Mouse (Mus musculus) forebrain, postnatal 0 days (tissue): Measurements from ENCODE around the gene Fbxw11. TPM values are rescaled to one million over a fixed set of nuclear protein-coding genes. Genes with fewer than 3 reads are reported as not detected.

Source experiments
- ATAC-seq: fragments of 200-750 bp; cut with Nextera tagmentation; 2 replicates; pipeline ENCODE4 v1.8.0; 2017; ENCODE audit warnings: mild to moderate bottlenecking, moderate library complexity
- DNase-seq: peaks from one replicate; pipeline ENCODE4 v3.0.0-alpha.2; 2015
- H3K27ac ChIP-seq: fragments of 300-500 bp; sonication (generic); 2 replicates; pipeline ENCODE4 v1.5.1; 2014; ENCODE audit warnings: low read depth, mild to moderate bottlenecking, antibody characterized with exemption, low read length, moderate library complexity, mixed read lengths
- H3K27me3 ChIP-seq: fragments of 300-500 bp; sonication (generic); 2 replicates; pipeline ENCODE4 v1.6.1; 2014; ENCODE audit warnings: mild to moderate bottlenecking, low read length, mixed read lengths; ENCODE audit not compliant: insufficient read depth
- H3K36me3 ChIP-seq: fragments of 300-500 bp; sonication (generic); 2 replicates; pipeline ENCODE4 v1.6.1; 2014; ENCODE audit warnings: mild to moderate bottlenecking, moderate library complexity; ENCODE audit not compliant: insufficient read depth
- H3K4me1 ChIP-seq: fragments of 300-500 bp; sonication (generic); 2 replicates; pipeline ENCODE4 v1.6.1; 2014; ENCODE audit warnings: antibody characterized with exemption; ENCODE audit not compliant: insufficient read depth
- H3K4me2 ChIP-seq: fragments of 300-500 bp; sonication (generic); 2 replicates; pipeline ENCODE4 v1.6.1; 2014; ENCODE audit warnings: low read depth, mild to moderate bottlenecking, moderate library complexity
- H3K4me3 ChIP-seq: fragments of 300-500 bp; sonication (generic); 2 replicates; pipeline ENCODE4 v1.5.1; 2014; ENCODE audit warnings: low read depth, low read length, mixed read lengths
- H3K9ac ChIP-seq: fragments of 300-500 bp; sonication (generic); 2 replicates; pipeline ENCODE4 v1.6.1; 2014; ENCODE audit warnings: mild to moderate bottlenecking
- H3K9me3 ChIP-seq: fragments of 300-500 bp; sonication (generic); 2 replicates; pipeline ENCODE4 v1.6.1; 2016; ENCODE audit warnings: low read length
- CTCF ChIP-seq: sonication (generic); IDR thresholded peaks from 2 replicates; pipeline ENCODE4 v1.5.1; 2016; ENCODE audit warnings: antibody characterized with exemption, control low read depth, low read depth
- WGBS: fragments of 180-500 bp; shearing (Covaris S2); extraction: QIAGEN DNeasy Blood & Tissue Kit; methylation state at CpG from one replicate; pipeline ENCODE4 v1.1.7; 2014; 5-methylcytosine and 5-hydroxymethylcytosine counted together
- polyA plus RNA-seq: library from polyadenylated mRNA; unstranded; fragments of >200 nt; fragmentation: Nextera tagmentation; extraction: Ambion mirVana; gene quantifications from 2 replicates; pipeline ENCODE4 v1.2.1, GENCODE M21; 2015
- total RNA-seq: library from RNA; depleted of rRNA; stranded (reverse); fragments of >200 nt; gene quantifications from 2 replicates; pipeline ENCODE4 v1.2.3, GENCODE M21; 2014

The Fbxw11 gene
- total and polyA plus RNA-seq, 2 experiments from 2014 or later, result 110 to 161 TPM

GRCm38 (mm10) chr11:32623236-32623635 lies 19.3 kb upstream of the Fbxw11 start:
- 45% methylated on average over 5 of the region's 5 CpGs for WGBS
- no peak overlapping the region for H3K9ac ChIP-seq
- peak; percentile 47 for DNase-seq
- peak; percentile 64 for ATAC-seq
- no peaks in the 10 kb centered on the region for H3K4me1 ChIP-seq
- H3K4me3 ChIP-seq, result no peak overlapping the region
- H3K36me3 ChIP-seq, result no peaks in the 10 kb centered on the region
- H3K4me2 ChIP-seq, result no peak overlapping the region
- H3K27ac ChIP-seq, result no peak overlapping the region
- H3K27me3 ChIP-seq, result no peaks in the 10 kb centered on the region
- TF ChIP-seq CTCF, result no peak
- no peaks in the 10 kb centered on the region for H3K9me3 ChIP-seq

GRCm38 (mm10) chr11:32623912-32624311 lies 18.6 kb upstream of the Fbxw11 start:
- no peak overlapping the region for H3K27ac ChIP-seq
- H3K4me2 ChIP-seq, result no peak overlapping the region
- no peaks in the 10 kb centered on the region for H3K27me3 ChIP-seq
- H3K36me3 ChIP-seq, result no peaks in the 10 kb centered on the region
- no peak overlapping the region for H3K9ac ChIP-seq
- DNase-seq, result no peak
- H3K4me1 ChIP-seq, result no peaks in the 10 kb centered on the region
- no peak overlapping the region for H3K4me3 ChIP-seq
- 75% methylated on average over 6 of the region's 6 CpGs for WGBS
- ATAC-seq, result no peak
- H3K9me3 ChIP-seq, result no peaks in the 10 kb centered on the region
- no peak for TF ChIP-seq CTCF

DNA sequence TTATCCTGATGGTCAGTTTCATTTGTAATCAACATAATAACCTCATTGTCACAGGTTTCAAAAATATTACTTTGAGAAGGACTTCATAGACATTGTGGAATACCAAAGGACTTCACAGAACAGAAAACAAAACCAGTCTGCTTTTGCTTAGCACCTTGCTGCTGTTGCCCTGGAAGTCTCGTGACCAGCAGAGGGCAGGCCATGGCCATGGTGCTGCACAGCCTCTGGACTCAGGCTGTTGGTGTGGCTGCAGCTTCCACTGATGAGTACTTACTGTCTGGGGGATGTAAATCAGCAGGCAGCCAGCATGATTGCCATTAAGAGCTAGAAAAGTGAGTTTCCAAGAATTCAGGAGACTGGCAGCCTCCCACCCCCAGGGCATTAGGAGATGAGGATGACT lies 16.8 kb upstream of the Fbxw11 start:
- peak; percentile 61 for TF ChIP-seq CTCF
- 0 out of 2 replicates have a peak overlapping the region, but pooled peaks have one; percentile 15 for H3K27ac ChIP-seq
- WGBS, result 68% methylated on average over 1 of the region's 1 CpGs
- H3K4me1 ChIP-seq, result no peaks in the 10 kb centered on the region
- H3K9ac ChIP-seq, result no peak overlapping the region
- no peak for ATAC-seq
- peak; percentile 16 for DNase-seq
- H3K9me3 ChIP-seq, result no peaks in the 10 kb centered on the region
- H3K36me3 ChIP-seq, result no peaks in the 10 kb centered on the region
- H3K4me3 ChIP-seq, result no peak overlapping the region
- H3K4me2 ChIP-seq, result no peak overlapping the region
- H3K27me3 ChIP-seq, result no peaks in the 10 kb centered on the region

GRCm38 (mm10) chr11:32626079-32626478 lies 16.4 kb upstream of the Fbxw11 start:
- no peak overlapping the region for H3K27ac ChIP-seq
- no peak overlapping the region for H3K4me2 ChIP-seq
- no peak for DNase-seq
- TF ChIP-seq CTCF, result no peak
- no peaks in the 10 kb centered on the region for H3K9me3 ChIP-seq
- no peaks in the 10 kb centered on the region for H3K27me3 ChIP-seq
- no peak for ATAC-seq
- WGBS, result 80% methylated on average over 6 of the region's 6 CpGs
- no peaks in the 10 kb centered on the region for H3K36me3 ChIP-seq
- no peak overlapping the region for H3K9ac ChIP-seq
- H3K4me1 ChIP-seq, result no peaks in the 10 kb centered on the region
- no peak overlapping the region for H3K4me3 ChIP-seq

- no peak for TF ChIP-seq CTCF
- Histone ChIP-seq H3K36me3 (no peaks in the 10 kb centered on the region), H3K4me3 (no peak overlapping the region), H3K4me1 (no peaks in the 10 kb centered on the region), H3K9me3 (no peaks in the 10 kb centered on the region), H3K4me2 (no peak overlapping the region), H3K9ac (no peak overlapping the region), H3K27ac (no peak overlapping the region), H3K27me3 (no peaks in the 10 kb centered on the region)
- DNase-seq (no peak), ATAC-seq (no peak)
- 87% methylated on average over 6 of the region's 6 CpGs for WGBS
Observed at GRCm38 (mm10) chr11:32627900-32628299, 14.6 kb upstream of the Fbxw11 start.

- H3K4me1 ChIP-seq, result no peaks in the 10 kb centered on the region
- H3K27ac ChIP-seq, result no peak overlapping the region
- no peaks in the 10 kb centered on the region for H3K27me3 ChIP-seq
- no peaks in the 10 kb centered on the region for H3K36me3 ChIP-seq
- DNase-seq (no peak), ATAC-seq (no peak)
- no peak overlapping the region for H3K4me3 ChIP-seq
- TF ChIP-seq CTCF, result no peak
- no peak overlapping the region for H3K4me2 ChIP-seq
- H3K9ac ChIP-seq, result no peak overlapping the region
- WGBS, result 86% methylated on average over 4 of the region's 4 CpGs
- H3K9me3 ChIP-seq, result no peaks in the 10 kb centered on the region
Observed at GRCm38 (mm10) chr11:32629713-32630211, 12.8 kb upstream of the Fbxw11 start.

DNA sequence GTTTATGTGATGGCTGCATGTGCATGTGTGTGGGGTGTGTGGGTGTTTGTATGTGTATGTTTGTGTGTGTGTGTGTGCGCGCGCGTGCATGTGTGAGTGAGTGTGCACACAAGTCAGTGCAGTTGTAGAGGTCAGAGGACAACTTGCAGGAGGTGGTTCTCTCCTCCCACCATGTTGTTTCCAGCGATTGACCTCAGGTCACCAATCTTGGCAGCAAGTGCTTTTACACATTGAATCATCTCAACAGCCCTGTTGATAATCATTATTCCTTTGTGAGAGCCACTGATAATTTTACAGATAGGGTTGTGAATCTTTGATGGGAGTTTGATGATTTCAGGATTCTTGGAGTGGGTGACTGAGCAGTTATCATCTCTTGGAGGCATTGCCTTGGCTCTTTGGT lies 9.9 kb upstream of the Fbxw11 start:
- 96% methylated on average over 5 of the region's 5 CpGs for WGBS
- no peak for DNase-seq
- no peak overlapping the region for H3K4me3 ChIP-seq
- H3K9me3 ChIP-seq, result no peaks in the 10 kb centered on the region
- no peak overlapping the region for H3K4me2 ChIP-seq
- H3K27ac ChIP-seq, result no peak overlapping the region
- no peak overlapping the region for H3K9ac ChIP-seq
- H3K36me3 ChIP-seq, result no peaks in the 10 kb centered on the region
- ATAC-seq, result no peak
- no peaks in the 10 kb centered on the region for H3K4me1 ChIP-seq
- H3K27me3 ChIP-seq, result no peaks in the 10 kb centered on the region
- no peak for TF ChIP-seq CTCF
